Mouse (Mus musculus) thymus, adult 2 months (tissue): ENCODE data around the gene Cntn1.

Experiments
- CTCF ChIP-seq: fragments of 200-500 bp; IDR thresholded peaks from 2 replicates; pipeline ENCODE4 v1.5.1; 2012; ENCODE audit warnings: mild to moderate bottlenecking, control low read depth, low read length, moderate library complexity, borderline replicate concordance; ENCODE audit not compliant: control insufficient read depth, poor library complexity, insufficient read depth; ENCODE audit errors: extremely low read depth
- POLR2A ChIP-seq: fragments of 200-500 bp; IDR thresholded peaks from 2 replicates; pipeline ENCODE4 v1.6.1; 2012; ENCODE audit warnings: mild to moderate bottlenecking, low read length, control low read depth, moderate library complexity; ENCODE audit not compliant: control insufficient read depth, poor library complexity, insufficient read depth; ENCODE audit errors: extremely low read depth

DNA sequence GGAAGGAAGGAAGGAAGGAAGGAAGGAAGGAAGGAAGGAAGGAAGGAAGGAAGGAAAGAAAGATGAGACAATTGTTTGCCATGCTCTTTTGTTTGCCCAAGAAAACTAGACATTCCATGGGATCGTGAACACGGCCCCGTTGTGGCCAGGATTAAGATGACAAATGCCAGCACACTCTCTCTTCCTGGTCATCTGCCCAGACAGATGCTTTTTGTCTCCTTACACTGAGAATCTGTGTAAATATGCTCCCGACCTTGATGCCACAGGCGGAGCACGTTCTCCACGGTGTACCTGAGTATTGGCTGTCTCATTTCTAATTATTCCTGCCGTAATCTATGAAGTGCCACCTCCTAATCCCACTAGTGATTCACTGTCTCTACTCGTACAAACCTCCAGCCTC, 51.0 kb downstream of the Cntn1 start:
- no peak for TF ChIP-seq CTCF
- no peak for TF ChIP-seq POLR2A
